Mouse (Mus musculus) midbrain, embryonic 12.5 days (tissue): ENCODE measurements around the gene Galnt10. TPM values are rescaled to one million over a fixed set of nuclear protein-coding genes. Genes with fewer than 3 reads are reported as not detected.

Experiments used
- ATAC-seq: fragments of 200-750 bp; cut with Nextera tagmentation; 2 replicates; pipeline ENCODE4 v1.8.0; 2017; ENCODE audit warnings: low read depth, moderate TSS enrichment, moderate library complexity; ENCODE audit not compliant: low FRiP score
- H3K27ac ChIP-seq: fragments of 300-500 bp; sonication (generic); replicated peaks from 2 replicates; pipeline ENCODE4 v1.5.1; 2016; ENCODE audit warnings: mild to moderate bottlenecking
- H3K27me3 ChIP-seq: fragments of 300-500 bp; sonication (generic); 2 replicates; pipeline ENCODE4 v1.6.1; 2016; ENCODE audit warnings: mild to moderate bottlenecking
- H3K36me3 ChIP-seq: fragments of 300-500 bp; sonication (generic); 2 replicates; pipeline ENCODE4 v1.6.1; 2016
- H3K4me1 ChIP-seq: fragments of 300-500 bp; sonication (generic); 2 replicates; pipeline ENCODE4 v1.6.1; 2016
- H3K4me2 ChIP-seq: fragments of 300-500 bp; sonication (generic); replicated peaks from 2 replicates; pipeline ENCODE4 v1.6.1; 2016; ENCODE audit warnings: mild to moderate bottlenecking, moderate library complexity
- H3K4me3 ChIP-seq: fragments of 300-500 bp; sonication (generic); 2 replicates; pipeline ENCODE4 v1.5.1; 2016; ENCODE audit warnings: mild to moderate bottlenecking
- H3K9ac ChIP-seq: fragments of 300-500 bp; sonication (generic); replicated peaks from 2 replicates; pipeline ENCODE4 v1.6.1; 2016; ENCODE audit warnings: mild to moderate bottlenecking, moderate library complexity
- H3K9me3 ChIP-seq: fragments of 300-500 bp; sonication (generic); 2 replicates; pipeline ENCODE4 v1.6.1; 2016; ENCODE audit warnings: mild to moderate bottlenecking
- WGBS: fragments of 180-500 bp; shearing (Covaris S2); methylation state at CpG from one replicate; pipeline ENCODE4 v1.1.7; 2016; 5-methylcytosine and 5-hydroxymethylcytosine counted together
- polyA plus RNA-seq: library from polyadenylated mRNA; unstranded; fragments of >200 nt; fragmentation: Nextera tagmentation; extraction: Ambion mirVana; gene quantifications from 2 replicates; pipeline ENCODE4 v1.2.1, GENCODE M21; 2016

The Galnt10 gene
- polyA plus RNA-seq, 1 experiment from 2014 or later: 26.6 TPM

DNA sequence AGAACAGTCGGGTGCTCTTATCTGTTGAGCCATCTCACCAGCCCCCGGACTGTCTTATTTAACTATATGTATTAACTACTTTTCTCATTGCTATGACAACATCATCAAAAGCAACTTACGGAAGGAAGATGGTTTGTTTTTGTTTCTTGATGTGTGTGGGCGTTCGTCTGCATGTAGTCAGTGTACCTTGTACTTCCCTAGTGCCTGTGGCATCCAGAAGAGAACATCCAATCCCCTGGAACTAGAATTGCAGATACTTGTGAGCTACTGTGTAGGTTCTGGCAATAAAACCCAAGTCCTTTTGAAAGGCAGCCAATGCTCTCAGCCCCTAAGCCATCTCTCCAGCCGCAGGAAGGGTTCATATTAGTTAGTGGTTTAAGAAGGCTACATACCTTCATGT is 72.8 kb downstream of the Galnt10 start:
- Histone ChIP-seq H3K36me3 (no peaks in the 10 kb centered on the region), H3K4me1 (peaks cover 19% of the 10 kb centered on the region; the same call in 1 of the 2 replicates), H3K9ac (no peak overlapping the region), H3K4me3 (no peak overlapping the region), H3K9me3 (no peaks in the 10 kb centered on the region), H3K4me2 (no peak overlapping the region), H3K27me3 (no peaks in the 10 kb centered on the region), H3K27ac (no peak overlapping the region)
- ATAC-seq: no peak
- WGBS: 92% methylated on average over 6 of the region's 6 CpGs

- ATAC-seq: no peak
- 17% methylated on average over 7 of the region's 7 CpGs for WGBS
- Histone ChIP-seq H3K9me3 (no peaks in the 10 kb centered on the region), H3K36me3 (no peaks in the 10 kb centered on the region; the same call in 1 of the 2 replicates), H3K4me2 (no peak overlapping the region), H3K4me1 (peaks cover 19% of the 10 kb centered on the region; the same call in 1 of the 2 replicates), H3K9ac (no peak overlapping the region), H3K4me3 (no peak overlapping the region), H3K27me3 (no peaks in the 10 kb centered on the region), H3K27ac (no peak overlapping the region)
Observed at GRCm38 (mm10) chr11:57719631-57720030, 74.4 kb downstream of the Galnt10 start.

GRCm38 (mm10) chr11:57720076-57720475 is 74.8 kb downstream of the Galnt10 start:
- no peaks in the 10 kb centered on the region; the same call in 1 of the 2 replicates for H3K36me3 ChIP-seq
- H3K27ac ChIP-seq: no peak overlapping the region
- H3K4me3 ChIP-seq: no peak overlapping the region
- no peak overlapping the region for H3K9ac ChIP-seq
- no peaks in the 10 kb centered on the region for H3K9me3 ChIP-seq
- peaks cover 19% of the 10 kb centered on the region; the same call in 1 of the 2 replicates for H3K4me1 ChIP-seq
- no peak for ATAC-seq
- H3K4me2 ChIP-seq: no peak overlapping the region
- no peaks in the 10 kb centered on the region for H3K27me3 ChIP-seq
- WGBS: 87% methylated on average over 6 of the region's 6 CpGs

GRCm38 (mm10) chr11:57724791-57725463 is 79.7 kb downstream of the Galnt10 start:
- no peak for ATAC-seq
- H3K27ac ChIP-seq: no peak overlapping the region
- H3K9me3 ChIP-seq: no peaks in the 10 kb centered on the region
- H3K4me2 ChIP-seq: no peak overlapping the region
- H3K27me3 ChIP-seq: no peaks in the 10 kb centered on the region
- H3K4me3 ChIP-seq: no peak overlapping the region
- WGBS: 87% methylated on average over 5 of the region's 5 CpGs
- 0 out of 2 replicates have a peak, but pooled peaks cover 6% of the 10 kb centered on the region for H3K4me1 ChIP-seq
- no peak overlapping the region for H3K9ac ChIP-seq
- H3K36me3 ChIP-seq: no peaks in the 10 kb centered on the region; the same call in 1 of the 2 replicates

GRCm38 (mm10) chr11:57725926-57726325 is 80.7 kb downstream of the Galnt10 start:
- no peak overlapping the region for H3K9ac ChIP-seq
- no peaks in the 10 kb centered on the region for H3K9me3 ChIP-seq
- no peaks in the 10 kb centered on the region; the same call in 1 of the 2 replicates for H3K36me3 ChIP-seq
- H3K27me3 ChIP-seq: no peaks in the 10 kb centered on the region
- no peak overlapping the region for H3K27ac ChIP-seq
- 0 out of 2 replicates have a peak, but pooled peaks cover 6% of the 10 kb centered on the region for H3K4me1 ChIP-seq
- H3K4me2 ChIP-seq: no peak overlapping the region
- 68% methylated on average over 4 of the region's 4 CpGs for WGBS
- no peak overlapping the region for H3K4me3 ChIP-seq
- no peak for ATAC-seq

GRCm38 (mm10) chr11:57727303-57727969 is 82.2 kb downstream of the Galnt10 start:
- no peak overlapping the region for H3K9ac ChIP-seq
- H3K27ac ChIP-seq: no peak overlapping the region
- no peak overlapping the region for H3K4me3 ChIP-seq
- no peaks in the 10 kb centered on the region for H3K27me3 ChIP-seq
- no peaks in the 10 kb centered on the region for H3K9me3 ChIP-seq
- 66% methylated on average over 9 of the region's 9 CpGs for WGBS
- peaks cover 4% of the 10 kb centered on the region; the same call in 1 of the 2 replicates for H3K4me1 ChIP-seq
- H3K4me2 ChIP-seq: no peak overlapping the region
- ATAC-seq: no peak
- H3K36me3 ChIP-seq: no peaks in the 10 kb centered on the region; the same call in 1 of the 2 replicates

DNA sequence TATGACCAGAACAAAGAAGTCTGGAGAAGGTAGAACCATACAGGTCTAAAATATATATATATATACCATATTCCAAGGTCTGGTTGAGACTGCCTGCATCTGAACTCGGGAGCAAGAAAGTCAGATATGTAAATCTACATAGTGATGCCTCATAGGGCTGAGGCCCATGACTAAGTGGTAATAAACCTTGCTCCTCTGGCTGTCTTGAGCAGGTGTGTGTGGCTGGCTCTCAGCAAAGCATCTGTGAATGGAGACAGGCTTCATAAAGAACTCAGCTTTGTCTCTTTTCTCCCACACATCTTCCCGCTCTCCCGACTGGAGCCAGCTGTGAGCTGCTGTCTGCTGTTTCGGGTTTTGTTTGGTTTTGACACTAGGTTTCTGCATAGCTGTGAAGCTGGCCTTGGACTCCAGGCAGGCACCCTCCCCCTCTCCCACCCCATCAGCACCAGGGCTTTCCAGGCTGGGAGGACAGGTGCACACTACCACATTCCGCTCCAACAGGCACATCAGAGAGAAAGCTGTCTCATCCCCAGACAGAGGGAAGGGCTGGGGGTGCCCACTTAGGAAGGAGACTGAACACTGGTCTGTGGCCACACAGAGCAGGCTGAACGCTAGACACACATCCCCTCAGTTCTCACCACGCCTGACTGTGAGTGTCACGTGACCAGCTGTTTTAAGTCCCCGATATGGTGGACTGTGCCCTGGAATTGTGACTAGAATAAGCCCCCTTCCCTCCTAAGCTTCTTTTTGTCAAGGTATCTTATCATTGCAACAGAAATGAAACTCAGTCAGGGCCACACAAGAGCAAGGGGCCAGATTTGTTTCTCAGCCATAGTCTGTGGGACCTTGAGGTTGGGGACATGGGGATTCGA is 87.4 kb downstream of the Galnt10 start:
- Histone ChIP-seq H3K27me3 (no peaks in the 10 kb centered on the region), H3K9ac (no peak overlapping the region), H3K36me3 (no peaks in the 10 kb centered on the region), H3K4me1 (peaks cover 4% of the 10 kb centered on the region; the same call in 1 of the 2 replicates), H3K4me2 (no peak overlapping the region), H3K27ac (no peak overlapping the region), H3K4me3 (no peak overlapping the region), H3K9me3 (no peaks in the 10 kb centered on the region)
- 77% methylated on average over 10 of the region's 10 CpGs for WGBS
- no peak for ATAC-seq

DNA sequence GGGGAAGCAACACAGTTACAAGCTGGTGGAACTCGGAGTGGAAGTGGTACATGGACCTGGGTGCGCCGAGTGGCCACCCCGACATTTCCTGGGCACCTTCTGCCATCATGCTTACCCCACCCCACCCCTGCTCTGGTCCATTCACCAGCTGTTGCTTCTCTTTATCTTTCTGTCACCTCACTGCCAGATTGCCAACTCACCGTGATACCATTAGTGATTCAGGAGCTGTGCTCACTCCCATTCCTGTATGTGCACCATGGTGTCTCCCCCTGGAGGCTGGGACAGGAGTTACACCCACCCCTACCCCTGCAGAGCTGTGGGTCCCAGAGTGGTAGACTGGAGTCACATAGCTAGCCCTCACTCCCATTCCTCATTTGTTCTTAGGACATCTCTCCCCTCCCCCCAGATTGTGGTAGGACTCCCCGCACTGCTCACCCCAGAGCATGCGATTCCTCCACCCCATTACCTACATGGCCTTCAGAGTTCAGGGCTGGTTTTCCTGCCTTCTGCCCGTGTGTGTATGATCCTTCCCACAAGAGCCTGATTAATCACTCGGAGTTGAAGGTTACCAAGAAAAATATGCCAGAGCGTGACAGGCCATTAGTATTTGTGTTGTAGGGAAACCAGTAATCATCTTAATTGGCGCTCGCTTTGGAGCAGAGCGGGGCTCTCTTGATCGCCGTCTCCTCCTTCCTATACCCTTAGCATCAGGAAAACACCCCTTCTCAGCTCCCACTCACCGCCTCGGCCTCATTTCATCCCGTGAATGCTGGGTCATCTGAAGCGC is 102.2 kb downstream of the Galnt10 start:
- Histone ChIP-seq H3K9me3 (no peaks in the 10 kb centered on the region), H3K4me1 (no peaks in the 10 kb centered on the region), H3K9ac (no peak overlapping the region), H3K27me3 (no peaks in the 10 kb centered on the region), H3K36me3 (no peaks in the 10 kb centered on the region), H3K4me2 (no peak overlapping the region), H3K27ac (no peak overlapping the region), H3K4me3 (no peak overlapping the region)
- no peak for ATAC-seq
- 90% methylated on average over 19 of the region's 19 CpGs for WGBS

DNA sequence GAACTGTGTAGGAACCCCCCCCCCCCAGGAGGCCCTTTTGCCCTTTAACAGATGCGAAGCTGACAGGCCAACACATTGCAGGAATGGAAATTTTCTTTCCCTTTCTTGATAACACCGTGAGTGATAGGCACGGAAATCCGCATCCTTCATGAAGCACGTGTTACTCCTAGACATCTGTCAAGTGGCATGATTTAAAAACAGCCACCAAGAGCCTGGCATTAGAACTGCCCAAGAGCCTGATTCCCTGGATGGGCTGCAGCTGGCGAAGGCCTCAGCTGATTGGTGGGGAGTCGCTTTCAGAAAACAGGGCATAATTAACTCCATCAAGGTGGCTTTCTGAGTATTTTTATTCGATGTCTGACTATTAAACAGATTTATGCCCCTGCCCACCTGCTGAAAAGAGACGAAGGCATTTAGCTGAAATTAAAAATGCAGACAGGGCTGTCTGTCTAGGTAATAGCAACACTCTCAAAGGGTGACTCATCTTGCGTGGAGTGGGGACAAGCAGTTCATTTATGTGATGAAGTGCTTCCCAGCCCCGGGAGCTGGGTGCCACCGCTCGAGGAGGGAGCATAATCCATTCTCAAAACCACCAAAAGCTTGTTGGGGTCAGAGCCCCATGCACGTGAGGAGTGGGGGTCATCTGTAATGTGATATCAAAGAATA is 108.4 kb downstream of the Galnt10 start:
- ATAC-seq: no peak
- Histone ChIP-seq H3K9ac (no peak overlapping the region), H3K4me3 (no peak overlapping the region), H3K4me1 (peaks cover 13% of the 10 kb centered on the region), H3K27me3 (0 out of 2 replicates have a peak, but pooled peaks cover 7% of the 10 kb centered on the region), H3K36me3 (no peaks in the 10 kb centered on the region), H3K4me2 (no peak overlapping the region), H3K27ac (no peak overlapping the region), H3K9me3 (no peaks in the 10 kb centered on the region)
- 78% methylated on average over 14 of the region's 14 CpGs for WGBS

DNA sequence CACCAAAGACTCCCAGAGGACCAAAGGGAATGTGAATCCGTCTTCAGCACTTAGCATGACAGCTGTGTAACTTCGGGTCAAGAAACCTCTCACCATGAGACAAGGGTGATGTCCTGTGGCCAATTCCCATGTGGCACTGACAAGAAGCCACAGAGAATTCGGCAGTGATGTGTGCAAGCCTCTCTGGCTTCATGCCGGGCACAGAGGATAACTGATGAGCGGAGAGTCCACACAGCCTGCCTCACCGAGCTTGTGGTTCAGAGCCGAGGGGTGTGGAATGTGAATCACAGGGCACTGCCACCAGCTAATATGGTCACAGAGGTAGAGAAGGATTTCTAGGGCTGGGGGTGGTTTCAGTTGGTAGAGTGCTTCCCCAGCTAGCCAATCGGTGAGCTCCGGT is 113.4 kb downstream of the Galnt10 start:
- Histone ChIP-seq H3K4me3 (no peak overlapping the region), H3K27me3 (0 out of 2 replicates have a peak, but pooled peaks cover 7% of the 10 kb centered on the region), H3K4me1 (peaks cover 22% of the 10 kb centered on the region), H3K4me2 (no peak overlapping the region), H3K27ac (no peak overlapping the region), H3K9me3 (no peaks in the 10 kb centered on the region), H3K36me3 (peaks cover 7% of the 10 kb centered on the region; the same call in 1 of the 2 replicates), H3K9ac (no peak overlapping the region)
- 83% methylated on average over 9 of the region's 9 CpGs for WGBS
- ATAC-seq: no peak
